Mouse (Mus musculus): Measurements from ENCODE around the gene Lifr.

- TF ChIP-seq CTCF (IDR thresholded peaks at IDR 0.05; ENCODE audit: low read depth) (no peak), EP300 (IDR thresholded peaks at IDR 0.05; ENCODE audit: low read depth) (no peak)
Observed at GRCm38 (mm10) chr15:7075185-7075584, 15.2 kb upstream of the Lifr start.
